Mouse (Mus musculus): ENCODE data around the gene Clic1.
"Not testable (repeated sequence)": the region's sequence is repeated elsewhere in the genome, so short reads cannot be mapped to it uniquely, and the experiment has no call there.

Clic1 gene
- long read RNA-seq, experiment 1, transcript Clic1-201 (6 exons, 1,466 nt): major isoform, 123 of 136 reads
- long read RNA-seq, experiment 1, partial matches to known transcripts: 8 of 136 reads
- long read RNA-seq, experiment 1, other reads (novel, unspliced or antisense): 5 of 136 reads
- long read RNA-seq, experiment 2, transcript Clic1-201 (6 exons, 1,466 nt): major isoform, 172 of 187 reads
- long read RNA-seq, experiment 2, partial matches to known transcripts: 4 of 187 reads
- long read RNA-seq, experiment 2, other reads (novel, unspliced or antisense): 11 of 187 reads

GRCm38 (mm10) chr17:35049561-35050016, at the start of gene Clic1:
TSS of gene Clic1 (plus strand) at chr17:35049966.
- intact Hi-C loops (cut with DNase I): no loop called here

DNA sequence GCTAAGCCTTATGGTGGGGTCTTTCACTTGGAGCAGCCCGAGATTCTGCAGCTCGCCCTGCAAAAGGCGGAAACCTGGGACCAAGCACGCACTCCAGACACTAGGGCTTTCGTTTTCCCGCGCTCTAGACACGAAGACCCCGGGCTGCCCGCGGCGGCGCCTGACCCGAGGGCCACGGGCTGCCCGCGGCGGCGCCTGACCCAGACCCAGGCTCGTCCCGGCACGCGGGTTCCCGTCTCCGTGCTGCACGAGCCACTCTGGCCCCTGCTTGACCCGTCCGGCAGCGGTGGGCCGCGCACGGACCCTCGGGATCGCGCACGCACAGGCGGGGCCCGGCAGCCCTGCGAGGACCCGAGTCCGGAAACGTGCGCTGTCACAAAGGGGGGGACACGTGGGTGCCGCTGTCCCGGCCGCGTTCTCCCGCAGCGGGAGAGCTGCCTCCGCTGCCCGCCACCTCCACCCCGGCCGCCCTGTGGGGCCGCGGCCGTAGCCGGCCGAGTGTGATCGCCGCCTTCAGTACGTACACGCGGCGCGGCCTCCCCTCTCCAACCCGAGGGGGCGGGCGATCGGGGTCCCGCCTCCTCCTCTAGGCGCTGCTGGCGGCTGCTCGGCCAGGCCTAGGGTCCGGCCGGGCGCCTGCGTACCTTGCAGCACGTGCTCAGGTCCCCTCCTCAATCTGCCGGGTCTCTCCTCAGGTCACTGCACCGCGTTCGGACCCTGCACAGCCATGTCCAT, 48.9 kb upstream of the Clic1 start, which contains the start of gene Vars:
Vars (plus strand) TSS at position 271 of the 735 bp plus-strand sequence.
- intact Hi-C loops (cut with DNase I): no loop called here

GRCm38 (mm10) chr17:35001452-35002152, 48.2 kb upstream of the Clic1 start:
- intact Hi-C loops (cut with DNase I): no loop called here

DNA sequence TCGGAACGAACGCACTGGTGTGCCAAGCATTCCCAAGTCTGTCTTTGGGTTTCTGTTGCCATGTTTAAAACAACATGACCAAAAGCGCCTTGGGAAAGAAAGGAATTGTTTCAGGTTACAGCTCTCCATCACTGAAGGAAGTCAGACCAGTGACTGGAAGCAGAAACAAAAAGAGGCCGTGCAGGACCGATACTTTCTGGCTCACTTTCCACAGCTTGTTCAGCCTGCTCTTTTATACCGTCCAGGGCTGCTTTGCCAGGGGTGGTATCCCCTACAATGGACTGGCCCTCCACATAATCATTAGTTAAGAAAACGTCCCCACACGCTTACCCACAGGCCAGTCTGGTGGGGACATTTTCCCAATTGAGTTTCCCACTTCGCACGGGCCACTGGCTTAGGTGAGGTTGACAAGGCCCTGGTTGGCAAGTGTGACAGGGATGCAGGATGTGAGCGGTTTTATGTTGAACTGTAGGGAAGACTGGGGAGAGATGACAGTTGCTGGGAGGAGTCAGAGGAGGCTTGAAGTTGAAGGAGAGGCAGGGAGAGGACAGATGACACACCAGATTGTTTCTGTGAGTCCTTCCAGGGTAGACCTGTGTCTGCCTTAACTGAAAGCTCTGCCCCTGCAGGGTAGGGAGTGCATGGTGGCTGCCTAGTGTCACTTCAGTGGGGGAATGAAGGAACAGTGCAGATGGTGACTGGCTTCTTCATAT, 47.5 kb upstream of the Clic1 start:
- intact Hi-C loops (cut with DNase I): no loop called here

DNA sequence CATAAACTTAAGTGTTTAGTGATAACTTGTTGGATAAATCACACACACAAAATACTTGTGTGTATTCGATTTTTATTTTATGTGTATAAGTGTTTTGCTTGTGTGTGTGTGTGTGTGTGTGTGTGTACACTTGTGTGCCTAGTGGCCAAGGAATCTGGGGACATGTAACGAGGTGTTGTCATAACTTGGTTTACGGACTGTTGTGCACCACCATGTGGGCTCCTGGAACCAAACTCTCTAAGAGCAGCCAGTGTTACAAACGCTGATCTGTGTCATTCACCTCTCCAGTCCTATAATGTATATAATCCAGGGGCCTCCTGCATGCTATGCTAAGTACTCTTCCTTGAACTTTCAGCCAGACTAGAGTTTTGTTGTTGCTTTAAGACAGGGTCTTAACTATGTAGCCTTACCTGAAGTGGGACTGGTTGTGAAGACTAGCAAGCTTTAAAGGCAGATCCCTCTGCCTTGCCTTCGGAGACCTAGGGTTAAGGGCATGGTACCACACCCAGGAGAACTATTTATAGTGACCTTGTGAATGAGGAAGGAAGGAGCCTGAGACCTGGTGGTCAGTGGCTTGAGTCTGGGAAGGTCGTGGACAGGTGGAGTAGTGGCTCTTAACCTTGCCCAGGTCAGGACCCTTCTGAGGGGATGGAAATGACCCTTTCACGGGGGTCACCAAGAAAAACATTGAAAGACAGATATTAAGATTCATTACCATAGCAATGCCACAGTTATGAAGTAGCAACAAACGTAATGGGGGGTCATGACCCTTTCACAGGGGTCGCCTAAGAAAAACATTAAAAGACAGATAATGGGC, 46.5 kb upstream of the Clic1 start:
- intact Hi-C loops (cut with DNase I): no loop called here

- intact Hi-C loops (cut with DNase I): no loop called here
Observed at GRCm38 (mm10) chr17:35004075-35004717, 45.6 kb upstream of the Clic1 start.

- intact Hi-C loops (cut with DNase I): no loop called here
Observed at GRCm38 (mm10) chr17:35005158-35005557, 44.6 kb upstream of the Clic1 start.

- intact Hi-C loops (cut with DNase I): not testable (repeated sequence)
Observed at GRCm38 (mm10) chr17:35005902-35006301, 43.9 kb upstream of the Clic1 start.

GRCm38 (mm10) chr17:35007387-35007991, 42.3 kb upstream of the Clic1 start:
- intact Hi-C loops (cut with DNase I): no loop called here

GRCm38 (mm10) chr17:35009586-35009985, 40.2 kb upstream of the Clic1 start:
- intact Hi-C loops (cut with DNase I): no loop called here

GRCm38 (mm10) chr17:35011440-35011839, 38.3 kb upstream of the Clic1 start:
- intact Hi-C loops (cut with DNase I): no loop called here

DNA sequence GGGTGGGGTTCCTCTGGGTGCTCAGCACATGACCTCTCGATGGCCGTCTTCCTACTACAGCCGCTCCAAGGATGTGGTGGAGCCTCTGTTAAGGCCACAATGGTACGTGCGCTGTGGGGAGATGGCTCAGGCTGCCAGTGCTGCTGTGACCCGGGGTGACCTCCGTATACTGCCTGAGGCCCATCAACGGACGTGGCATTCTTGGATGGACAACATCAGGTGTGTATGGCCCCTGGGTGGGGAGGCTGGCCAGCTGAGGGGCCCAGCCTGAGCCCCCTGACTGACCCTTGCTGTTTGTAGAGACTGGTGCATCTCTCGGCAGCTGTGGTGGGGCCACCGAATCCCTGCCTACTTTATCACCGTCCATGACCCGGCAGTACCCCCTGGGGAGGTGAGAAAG, 37.3 kb upstream of the Clic1 start:
- intact Hi-C loops (cut with DNase I): no loop called here

GRCm38 (mm10) chr17:35013221-35013620, 36.5 kb upstream of the Clic1 start:
- intact Hi-C loops (cut with DNase I): no loop called here

DNA sequence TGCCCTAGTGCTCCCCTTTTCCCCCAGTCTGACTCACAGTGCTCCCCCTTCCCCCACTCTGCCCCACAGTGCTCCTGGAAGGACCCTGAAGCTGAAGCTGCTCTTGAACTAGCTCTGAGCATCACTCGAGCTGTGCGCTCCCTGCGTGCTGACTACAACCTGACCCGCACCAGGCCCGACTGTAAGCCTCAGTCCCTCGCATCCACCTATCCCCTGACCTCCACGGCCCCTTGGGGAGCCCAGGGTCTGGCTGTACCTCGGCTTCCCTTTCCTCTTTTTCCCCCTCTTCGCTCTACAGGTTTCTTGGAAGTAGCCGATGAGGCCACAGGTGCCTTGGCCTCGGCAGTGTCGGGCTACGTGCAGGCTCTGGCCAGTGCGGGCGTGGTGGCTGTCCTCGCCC, 34.5 kb upstream of the Clic1 start:
- intact Hi-C loops (cut with DNase I): no loop called here

DNA sequence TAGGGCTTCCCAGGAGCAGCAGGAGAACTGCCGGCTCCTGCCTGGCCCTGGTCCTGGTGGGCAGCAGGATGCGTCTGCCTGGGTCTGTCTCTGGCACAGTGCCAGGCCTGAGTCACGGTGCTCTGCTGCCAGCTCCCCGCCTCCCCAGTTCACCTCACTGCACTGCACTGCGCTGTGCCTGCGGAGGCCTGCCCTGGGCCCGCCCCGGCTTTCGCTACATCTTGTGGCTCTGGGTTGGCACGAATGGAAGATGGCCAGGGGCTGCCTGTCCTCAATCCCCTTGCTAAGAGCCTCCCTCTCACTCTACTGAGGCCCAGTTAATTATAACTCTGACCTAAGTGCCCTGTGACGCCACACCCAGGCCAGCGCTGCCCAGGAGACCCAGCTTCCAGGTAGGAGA, 33.4 kb upstream of the Clic1 start, which contains the start of gene Vwa7:
Vwa7 (plus strand) TSS at position 204 of the 400 bp plus-strand sequence.
- intact Hi-C loops (cut with DNase I): no loop called here

DNA sequence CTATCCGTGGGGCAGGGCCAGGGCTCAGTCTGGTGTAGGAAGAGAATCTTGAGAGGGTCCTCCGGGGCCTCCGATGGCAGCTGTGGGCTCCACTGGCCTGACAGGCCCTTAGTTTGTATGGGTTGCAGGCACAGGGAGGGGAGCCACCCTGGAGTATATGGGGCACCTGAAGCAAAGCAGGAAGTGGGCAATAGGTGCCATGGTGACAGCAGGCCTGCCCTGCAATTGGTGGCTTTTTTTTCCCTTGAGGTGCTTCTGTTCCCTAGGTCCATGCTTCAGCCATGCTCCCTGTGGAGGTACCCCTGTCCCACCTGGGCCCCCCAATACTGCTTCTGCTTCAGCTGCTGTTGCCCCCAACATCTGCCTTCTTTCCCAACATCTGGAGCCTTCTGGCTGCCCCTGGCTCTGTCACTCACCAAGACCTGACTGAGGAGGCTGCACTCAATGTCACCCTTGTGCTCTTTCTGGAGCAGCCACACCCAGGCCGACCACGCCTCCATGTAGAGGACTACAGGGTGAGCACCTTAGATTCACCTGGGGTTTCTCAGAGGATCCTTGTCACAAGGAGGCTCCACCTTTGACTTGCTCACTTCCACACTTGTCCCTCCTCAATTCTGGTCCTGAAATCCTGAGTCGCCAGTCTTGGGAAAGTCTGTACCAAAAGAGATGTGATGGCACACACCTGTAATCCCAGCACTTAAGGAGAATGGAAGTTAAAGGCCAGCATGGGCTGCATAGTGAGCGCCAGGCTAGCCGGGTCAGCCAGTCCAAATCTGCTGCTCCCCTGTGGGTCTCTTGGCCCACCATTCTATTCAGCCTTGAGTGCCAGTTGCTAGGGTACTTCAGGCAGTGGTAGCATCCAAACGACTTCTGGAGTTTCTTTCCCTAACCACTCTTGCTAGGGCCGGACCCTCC, 32.7 kb upstream of the Clic1 start:
- intact Hi-C loops (cut with DNase I): no loop called here

DNA sequence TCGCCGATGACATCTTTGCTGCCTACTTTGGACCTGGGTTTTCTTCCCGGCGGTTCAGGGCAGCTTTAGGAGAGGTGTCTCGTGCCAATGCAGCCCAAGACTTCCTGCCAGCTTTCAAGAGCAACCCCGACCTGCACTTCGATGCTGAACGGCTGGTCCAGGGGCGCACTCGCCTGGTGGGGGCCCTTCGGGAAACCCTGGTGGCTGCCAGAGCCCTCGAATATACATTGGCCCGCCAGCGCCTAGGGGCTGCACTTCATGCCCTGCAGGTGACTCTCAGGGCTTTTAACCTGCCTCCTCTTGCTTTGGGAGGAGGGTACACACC, 32.1 kb upstream of the Clic1 start:
- intact Hi-C loops (cut with DNase I): no loop called here

DNA sequence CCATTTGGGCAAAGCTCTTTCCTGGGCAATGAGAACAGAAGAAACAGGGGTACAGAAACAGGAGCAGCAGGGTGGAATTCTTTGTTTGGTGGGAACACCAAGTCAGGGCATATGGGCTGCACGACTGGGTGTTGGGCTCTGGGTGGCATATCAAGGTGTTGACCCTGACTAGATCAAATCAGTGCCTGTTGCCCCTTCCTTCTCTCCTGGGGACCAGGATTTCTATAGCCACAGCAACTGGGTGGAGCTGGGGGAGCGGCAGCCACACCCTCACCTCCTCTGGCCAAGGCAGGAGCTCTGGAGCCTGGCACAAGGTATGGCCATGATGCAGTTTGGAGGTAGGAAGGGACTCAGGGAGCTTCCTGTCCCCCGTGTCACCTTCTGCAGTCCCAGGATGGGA, 31.6 kb upstream of the Clic1 start:
- intact Hi-C loops (cut with DNase I): no loop called here
